Mouse (Mus musculus): ENCODE measurements around the gene 1700042G07Rik. TPM values are rescaled to one million over a fixed set of nuclear protein-coding genes. Genes with fewer than 3 reads are reported as not detected.

1700042G07Rik gene
- polyA plus RNA-seq, 1 experiment: not detected

DNA sequence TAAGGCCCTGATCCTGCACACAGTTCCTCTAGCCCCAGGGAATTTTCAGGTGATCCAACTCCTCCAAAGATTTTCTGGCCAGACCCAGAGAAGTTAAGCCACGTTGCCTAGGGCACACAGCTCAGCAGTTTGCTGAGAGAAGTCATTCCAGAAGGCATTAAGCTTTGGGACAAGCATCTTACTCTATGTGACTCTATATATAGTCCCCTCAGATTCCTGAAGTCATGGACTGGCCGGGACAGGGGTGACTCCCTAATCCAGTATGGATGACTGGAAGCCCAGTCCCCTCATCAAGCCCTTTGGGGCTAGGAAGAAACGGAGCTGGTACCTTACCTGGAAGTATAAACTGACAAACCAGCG, 22.3 kb upstream of the 1700042G07Rik start:
- peak overlapping the region; percentile 97 for H3K4me3 ChIP-seq (replicated peaks; ENCODE audit: insufficient read depth, low read depth, low read length)
- no peaks in the 10 kb centered on the region for H3K27me3 ChIP-seq (ENCODE audit: control insufficient read depth, insufficient read depth, low read length)
- 21% methylated on average over 4 of the region's 4 CpGs for WGBS
- DNase-seq: no peak
- peaks cover 18% of the 10 kb centered on the region for H3K4me1 ChIP-seq (ENCODE audit: control insufficient read depth, insufficient read depth, low read length)
- H3K27ac ChIP-seq (ENCODE audit: insufficient read depth, low read length): 0 out of 2 replicates have a peak overlapping the region, but pooled peaks have one; percentile 85
- TF ChIP-seq POLR2A (IDR thresholded peaks at IDR 0.05; ENCODE audit: borderline replicate concordance, insufficient read depth, low read length) (no peak), CTCF (IDR thresholded peaks at IDR 0.05; ENCODE audit: borderline replicate concordance, insufficient read depth, low read depth, low read length) (no peak)

GRCm38 (mm10) chr4:116151238-116151637, 21.9 kb upstream of the 1700042G07Rik start, which contains the start of gene Lurap1:
Lurap1 (minus strand) TSS chr4:116151338.
- no peaks in the 10 kb centered on the region for H3K27me3 ChIP-seq (ENCODE audit: control insufficient read depth, insufficient read depth, low read length)
- 58% methylated on average over 6 of the region's 6 CpGs for WGBS
- H3K4me3 ChIP-seq (replicated peaks; ENCODE audit: insufficient read depth, low read depth, low read length): peak within 1 kb of the TSS; percentile 97
- H3K27ac ChIP-seq (ENCODE audit: insufficient read depth, low read length): peak within 1 kb of the TSS; percentile 97
- H3K4me1 ChIP-seq (ENCODE audit: control insufficient read depth, insufficient read depth, low read length): peaks cover 18% of the 10 kb centered on the region
- TF ChIP-seq CTCF (IDR thresholded peaks at IDR 0.05; ENCODE audit: borderline replicate concordance, insufficient read depth, low read depth, low read length) (no peak), POLR2A (IDR thresholded peaks at IDR 0.05; ENCODE audit: borderline replicate concordance, insufficient read depth, low read length) (no peak)
- no peak for DNase-seq

GRCm38 (mm10) chr4:116152702-116153101, 20.5 kb upstream of the 1700042G07Rik start:
- peaks cover 18% of the 10 kb centered on the region for H3K4me1 ChIP-seq (ENCODE audit: control insufficient read depth, insufficient read depth, low read length)
- TF ChIP-seq POLR2A (IDR thresholded peaks at IDR 0.05; ENCODE audit: borderline replicate concordance, insufficient read depth, low read length) (no peak), CTCF (IDR thresholded peaks at IDR 0.05; ENCODE audit: borderline replicate concordance, insufficient read depth, low read depth, low read length) (no peak)
- no peak for DNase-seq
- no peaks in the 10 kb centered on the region for H3K27me3 ChIP-seq (ENCODE audit: control insufficient read depth, insufficient read depth, low read length)
- no peak overlapping the region for H3K4me3 ChIP-seq (replicated peaks; ENCODE audit: insufficient read depth, low read depth, low read length)
- H3K27ac ChIP-seq (ENCODE audit: insufficient read depth, low read length): no peak overlapping the region
- 93% methylated on average over 15 of the region's 15 CpGs for WGBS

- no peak for TF ChIP-seq CTCF (IDR thresholded peaks at IDR 0.05; ENCODE audit: borderline replicate concordance, insufficient read depth, low read depth, low read length)
- no peak for TF ChIP-seq POLR2A (IDR thresholded peaks at IDR 0.05; ENCODE audit: borderline replicate concordance, insufficient read depth, low read length)
- Histone ChIP-seq H3K27me3 (ENCODE audit: control insufficient read depth, insufficient read depth, low read length) (no peaks in the 10 kb centered on the region), H3K27ac (ENCODE audit: insufficient read depth, low read length) (no peak overlapping the region), H3K4me3 (replicated peaks; ENCODE audit: insufficient read depth, low read depth, low read length) (no peak overlapping the region), H3K4me1 (ENCODE audit: control insufficient read depth, insufficient read depth, low read length) (no peaks in the 10 kb centered on the region)
- WGBS: 95% methylated on average over 2 of the region's 2 CpGs
- no peak for DNase-seq
Measured at GRCm38 (mm10) chr4:116157882-116158281, 15.3 kb upstream of the 1700042G07Rik start.

GRCm38 (mm10) chr4:116159912-116160311, 13.3 kb upstream of the 1700042G07Rik start:
- DNase-seq: no peak
- Histone ChIP-seq H3K27ac (ENCODE audit: insufficient read depth, low read length) (no peak overlapping the region), H3K27me3 (ENCODE audit: control insufficient read depth, insufficient read depth, low read length) (no peaks in the 10 kb centered on the region), H3K4me1 (ENCODE audit: control insufficient read depth, insufficient read depth, low read length) (no peaks in the 10 kb centered on the region), H3K4me3 (replicated peaks; ENCODE audit: insufficient read depth, low read depth, low read length) (no peak overlapping the region)
- TF ChIP-seq POLR2A (IDR thresholded peaks at IDR 0.05; ENCODE audit: borderline replicate concordance, insufficient read depth, low read length): no peak
- TF ChIP-seq CTCF (IDR thresholded peaks at IDR 0.05; ENCODE audit: borderline replicate concordance, insufficient read depth, low read depth, low read length): peak; percentile 53
- 29% methylated on average over 3 of the region's 3 CpGs for WGBS

GRCm38 (mm10) chr4:116160769-116161168, 12.4 kb upstream of the 1700042G07Rik start:
- Histone ChIP-seq H3K27ac (ENCODE audit: insufficient read depth, low read length) (no peak overlapping the region), H3K4me1 (ENCODE audit: control insufficient read depth, insufficient read depth, low read length) (no peaks in the 10 kb centered on the region), H3K4me3 (replicated peaks; ENCODE audit: insufficient read depth, low read depth, low read length) (no peak overlapping the region), H3K27me3 (ENCODE audit: control insufficient read depth, insufficient read depth, low read length) (no peaks in the 10 kb centered on the region)
- 62% methylated on average over 3 of the region's 3 CpGs for WGBS
- no peak for DNase-seq
- TF ChIP-seq CTCF (IDR thresholded peaks at IDR 0.05; ENCODE audit: borderline replicate concordance, insufficient read depth, low read depth, low read length): no peak
- no peak for TF ChIP-seq POLR2A (IDR thresholded peaks at IDR 0.05; ENCODE audit: borderline replicate concordance, insufficient read depth, low read length)

GRCm38 (mm10) chr4:116162142-116162541, 11.0 kb upstream of the 1700042G07Rik start:
- TF ChIP-seq POLR2A (IDR thresholded peaks at IDR 0.05; ENCODE audit: borderline replicate concordance, insufficient read depth, low read length): no peak
- TF ChIP-seq CTCF (IDR thresholded peaks at IDR 0.05; ENCODE audit: borderline replicate concordance, insufficient read depth, low read depth, low read length): no peak
- no peak for DNase-seq
- WGBS: 23% methylated on average over 4 of the region's 4 CpGs
- Histone ChIP-seq H3K4me3 (replicated peaks; ENCODE audit: insufficient read depth, low read depth, low read length) (no peak overlapping the region), H3K4me1 (ENCODE audit: control insufficient read depth, insufficient read depth, low read length) (no peaks in the 10 kb centered on the region; the same call in 1 of the 2 replicates), H3K27me3 (ENCODE audit: control insufficient read depth, insufficient read depth, low read length) (no peaks in the 10 kb centered on the region), H3K27ac (ENCODE audit: insufficient read depth, low read length) (no peak overlapping the region)

DNA sequence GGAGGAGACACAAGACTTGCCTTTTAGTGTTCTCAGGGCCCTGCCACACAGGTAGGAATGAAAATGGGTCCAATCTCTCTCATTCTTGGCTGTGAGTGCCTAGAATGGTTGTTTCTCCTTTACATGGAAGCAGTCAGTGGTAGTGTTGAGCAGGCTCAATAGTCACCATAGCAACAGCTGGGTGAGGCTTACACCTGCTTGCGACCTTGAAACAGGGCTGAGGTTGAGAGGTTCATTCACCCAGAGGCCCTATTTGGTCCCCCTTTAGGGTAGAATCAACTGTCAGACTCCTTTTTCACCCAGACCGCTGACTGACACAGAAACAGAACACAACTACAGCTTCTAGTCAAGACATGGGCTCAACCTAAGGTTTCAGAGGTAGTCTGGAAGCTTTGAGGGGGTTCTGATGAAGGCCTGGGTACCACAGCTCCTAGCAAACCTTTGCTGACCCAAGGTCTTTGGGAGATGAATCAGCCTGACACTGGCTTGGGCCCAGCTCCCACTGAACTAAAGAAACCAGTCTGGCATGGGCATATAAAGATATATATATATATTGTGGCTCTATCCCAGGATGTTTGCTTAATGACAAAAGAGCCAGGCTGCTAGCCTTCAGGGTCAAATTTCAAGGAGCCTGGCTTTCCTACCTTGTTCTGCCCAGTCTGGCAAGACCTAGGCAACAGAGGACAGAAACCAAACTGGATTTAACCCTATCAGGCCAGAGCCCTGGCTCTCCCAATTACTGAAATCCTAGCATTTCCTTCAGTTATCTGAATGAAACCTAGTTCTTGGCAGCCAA, 8.2 kb upstream of the 1700042G07Rik start:
- TF ChIP-seq CTCF (IDR thresholded peaks at IDR 0.05; ENCODE audit: borderline replicate concordance, insufficient read depth, low read depth, low read length) (no peak), POLR2A (IDR thresholded peaks at IDR 0.05; ENCODE audit: borderline replicate concordance, insufficient read depth, low read length) (no peak)
- no peak for DNase-seq
- no peak overlapping the region for H3K4me3 ChIP-seq (replicated peaks; ENCODE audit: insufficient read depth, low read depth, low read length)
- WGBS: 93% methylated on average over 2 of the region's 2 CpGs
- no peak overlapping the region for H3K27ac ChIP-seq (ENCODE audit: insufficient read depth, low read length)
- no peaks in the 10 kb centered on the region for H3K27me3 ChIP-seq (ENCODE audit: control insufficient read depth, insufficient read depth, low read length)
- H3K4me1 ChIP-seq (ENCODE audit: control insufficient read depth, insufficient read depth, low read length): no peaks in the 10 kb centered on the region; the same call in 1 of the 2 replicates

Data from cerebellum, adult 2 months (tissue).